Mouse (Mus musculus) urinary bladder, postnatal 0 days (tissue): ENCODE results near the gene Gm21704. TPM values are rescaled to one million over a fixed set of nuclear protein-coding genes. Genes with fewer than 3 reads are reported as not detected.

Experiments used
- polyA plus RNA-seq: library from polyadenylated mRNA; unstranded; fragments of >200 nt; fragmentation: Nextera tagmentation; extraction: Ambion mirVana; gene quantifications from 2 replicates; pipeline ENCODE4 v1.2.1, GENCODE M21; 2015

Gm21704 gene
- not detected in 2 replicates for polyA plus RNA-seq

DNA sequence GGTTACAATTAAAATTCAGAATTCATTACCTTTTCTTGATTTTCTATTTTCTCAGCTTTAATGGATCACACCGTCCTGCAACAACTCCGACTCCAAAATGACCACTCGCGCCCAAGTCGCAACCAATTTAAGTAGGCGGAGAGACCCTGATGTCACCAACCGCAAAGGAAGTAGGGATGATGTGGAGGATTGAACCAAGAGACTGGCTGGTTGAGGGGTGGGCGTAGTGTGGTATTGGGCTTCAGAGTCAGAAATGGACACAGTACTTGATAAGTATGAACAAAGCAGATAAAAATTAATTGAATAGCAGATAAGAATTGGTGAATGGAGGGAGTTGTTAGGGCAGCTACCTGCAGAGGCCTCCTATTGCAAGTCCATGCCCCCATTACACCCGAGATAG lies at the start of gene Gm21704, which contains the start of gene Gm21708:
Gm21704 (minus strand) TSS at position 101 of the 400 bp plus-strand sequence.
Gm21708 (minus strand) TSS at position 101 of the 400 bp plus-strand sequence.

DNA sequence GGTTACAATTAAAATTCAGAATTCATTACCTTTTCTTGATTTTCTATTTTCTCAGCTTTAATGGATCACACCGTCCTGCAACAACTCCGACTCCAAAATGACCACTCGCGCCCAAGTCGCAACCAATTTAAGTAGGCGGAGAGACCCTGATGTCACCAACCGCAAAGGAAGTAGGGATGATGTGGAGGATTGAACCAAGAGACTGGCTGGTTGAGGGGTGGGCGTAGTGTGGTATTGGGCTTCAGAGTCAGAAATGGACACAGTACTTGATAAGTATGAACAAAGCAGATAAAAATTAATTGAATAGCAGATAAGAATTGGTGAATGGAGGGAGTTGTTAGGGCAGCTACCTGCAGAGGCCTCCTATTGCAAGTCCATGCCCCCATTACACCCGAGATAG lies 64.7 kb downstream of the Gm21704 start, which contains the start of gene Gm21693:
Gm21693 (minus strand) TSS at position 101 of the 400 bp plus-strand sequence.

Other genes with a start within 250 kb of the Gm21704 start
- not detected in 2 replicates for gene Gm21677, start 103.7 kb downstream of the Gm21704 start, polyA plus RNA-seq
- not detected in 2 replicates for gene Gm21693, start 64.8 kb downstream of the Gm21704 start, polyA plus RNA-seq
- not detected in 2 replicates for gene Gm21708, start within 50 bp of the Gm21704 start, polyA plus RNA-seq